Comparison of ENCODE assay signal across 10 mouse cellular contexts in genomic region chr3:89801507-89801847, GRCm38 (mm10). TPM values are rescaled to one million over a fixed set of nuclear protein-coding genes. Genes with fewer than 3 reads are reported as not detected.
DNase-seq lines count a peak whose midpoint lies in the region; ATAC-seq and TF ChIP-seq lines count a peak whose summit lies in the region.
"Had no signal": no experiment of that assay in that cellular context is flagged by ENCODE, and none has a peak within 500 bp of the region (broad histone marks: within the 10 kb centered on the region; RNA-seq: fewer than 3 reads in every experiment).

No protein-coding gene starts in this region.

- peak overlapping the region; percentile 88 for H3K27ac ChIP-seq in ES-Bruce4 (ENCODE audit: insufficient read depth, low read length)
- H3K27ac ChIP-seq in intestine, embryonic 15.5 days = no peak overlapping the region
- H3K27ac ChIP-seq: limb, embryonic 15.5 days had no signal

- H3K36me3 ChIP-seq in ES-Bruce4 (ENCODE audit: control insufficient read depth, insufficient read depth, low read length, poor library complexity, severe bottlenecking) = no peaks in the 10 kb centered on the region
- H3K36me3 ChIP-seq in intestine, embryonic 15.5 days = no peaks in the 10 kb centered on the region
- H3K36me3 ChIP-seq: limb, embryonic 15.5 days had no signal

- DNase-seq in embryo, embryonic 10 days (ENCODE audit: low spot score) = peak; percentile 13
- DNase-seq in embryo, embryonic 9.5 days (ENCODE audit: extremely low spot score) = no peak
- peak; percentile 64 for DNase-seq in lung, postnatal 36 days
- no peak for DNase-seq in cerebellum, postnatal 25 days
- DNase-seq in urinary bladder, adult 18-20 months (ENCODE audit: low spot score in 2 of 2) = no peak
- DNase-seq in cerebellum, postnatal 14 days = no peak
- DNase-seq: gastrocnemius, postnatal 10 days had no signal

- no peak overlapping the region for H3K4me2 ChIP-seq in intestine, embryonic 15.5 days (replicated peaks)
- H3K4me2 ChIP-seq: limb, embryonic 15.5 days had no signal

- H3K9me3 ChIP-seq in ES-Bruce4 (replicated peaks; ENCODE audit: control insufficient read depth, insufficient read depth, low read length, poor library complexity, severe bottlenecking) = no peaks in the 10 kb centered on the region
- H3K9me3 ChIP-seq in intestine, embryonic 15.5 days = no peaks in the 10 kb centered on the region
- H3K9me3 ChIP-seq: limb, embryonic 15.5 days had no signal

- WGBS in intestine, embryonic 15.5 days = 10% methylated on average over 3 of the region's 3 CpGs

- H3K27me3 ChIP-seq in ES-Bruce4 (ENCODE audit: control insufficient read depth, insufficient read depth, low read length, poor library complexity, severe bottlenecking) = no peaks in the 10 kb centered on the region
- no peaks in the 10 kb centered on the region for H3K27me3 ChIP-seq in intestine, embryonic 15.5 days (replicated peaks)
- H3K27me3 ChIP-seq: limb, embryonic 15.5 days had no signal

- TF ChIP-seq POLR2A in ES-Bruce4 (IDR thresholded peaks at IDR 0.05; ENCODE audit: insufficient read depth, low read length) = no peak

- TF ChIP-seq EP300 in ES-Bruce4 (IDR thresholded peaks at IDR 0.05; ENCODE audit: insufficient read depth, low read depth, low read length) = no peak

- H3K9ac ChIP-seq in ES-Bruce4 (ENCODE audit: low read depth, poor library complexity, severe bottlenecking) = no peak overlapping the region
- no peak overlapping the region for H3K9ac ChIP-seq in intestine, embryonic 15.5 days
- H3K9ac ChIP-seq: limb, embryonic 15.5 days had no signal

- TF ChIP-seq CTCF in ES-Bruce4 (IDR thresholded peaks at IDR 0.05; ENCODE audit: low read depth, low read length) = no peak

- peak; percentile 78; the same call in 1 of the 2 replicates for ATAC-seq in intestine, embryonic 15.5 days

- H3K4me1 ChIP-seq in ES-Bruce4 (ENCODE audit: control insufficient read depth, insufficient read depth, low read length) = peaks cover 4% of the 10 kb centered on the region
- H3K4me1 ChIP-seq in intestine, embryonic 15.5 days (replicated peaks) = peaks cover 7% of the 10 kb centered on the region; the same call in 1 of the 2 replicates

- H3K4me3 ChIP-seq in ES-Bruce4 (ENCODE audit: low read depth, low read length) = no peak overlapping the region
- no peak overlapping the region for H3K4me3 ChIP-seq in intestine, embryonic 15.5 days (replicated peaks)
- H3K4me3 ChIP-seq: limb, embryonic 15.5 days had no signal

RNA-seq across cellular contexts. Expression of gene Ube2q1, which starts 28.1 kb away (rescaled TPM):
- polyA plus RNA-seq in ES-Bruce4 (2011; ENCODE audit: insufficient read depth, insufficient read length, low read depth, missing spikeins) = 86.8 and 104 TPM in 2 replicates
- polyA plus RNA-seq in intestine, embryonic 15.5 days (2015; fragmentation: Nextera tagmentation; extraction: Ambion mirVana) = 12.3 and 14.3 TPM in 2 replicates

RNA-seq across cellular contexts. Expression of gene She, which starts 29.7 kb away (rescaled TPM):
- polyA plus RNA-seq in ES-Bruce4 (2011; ENCODE audit: insufficient read depth, insufficient read length, low read depth, missing spikeins) = 4.2 and 4.4 TPM in 2 replicates
- polyA plus RNA-seq in intestine, embryonic 15.5 days (2015; fragmentation: Nextera tagmentation; extraction: Ambion mirVana) = 3.7 and 3.8 TPM in 2 replicates

RNA-seq across cellular contexts. Expression of gene Chrnb2, which starts 37.0 kb away (rescaled TPM):
- polyA plus RNA-seq in ES-Bruce4 (2011; ENCODE audit: insufficient read depth, insufficient read length, low read depth, missing spikeins) = 0.67 and 0.68 TPM in 2 replicates
- 1.6 and 1.7 TPM in 2 replicates for polyA plus RNA-seq in intestine, embryonic 15.5 days (2015; fragmentation: Nextera tagmentation; extraction: Ambion mirVana)

Comparison
In these comparisons a context has a peak if more than half of its experiments do, and no peak if none do; other contexts are left out.
1. DNase-seq: peak in embryo, embryonic 10 days (single experiment) and lung, postnatal 36 days (single experiment); none in embryo, embryonic 9.5 days (single experiment), cerebellum, postnatal 25 days (0 of 2), urinary bladder, adult 18-20 months (0 of 2) and cerebellum, postnatal 14 days (0 of 2).